Mouse (Mus musculus) hindbrain, embryonic 13.5 days (tissue): ENCODE results near the gene Car7. TPM values are rescaled to one million over a fixed set of nuclear protein-coding genes. Genes with fewer than 3 reads are reported as not detected.
"Not testable (repeated sequence)": the region's sequence is repeated elsewhere in the genome, so short reads cannot be mapped to it uniquely, and the experiment has no call there.

Experiments
- ATAC-seq: fragments of 200-750 bp; cut with Nextera tagmentation; 2 replicates; pipeline ENCODE4 v1.8.0; 2017; ENCODE audit warnings: moderate TSS enrichment; ENCODE audit not compliant: low FRiP score
- H3K27ac ChIP-seq: fragments of 300-500 bp; sonication (generic); 2 replicates; pipeline ENCODE4 v1.5.1; 2015; ENCODE audit warnings: inconsistent platforms, mild to moderate bottlenecking, moderate library complexity
- H3K27me3 ChIP-seq: fragments of 300-500 bp; sonication (generic); 2 replicates; pipeline ENCODE4 v1.6.1; 2015; ENCODE audit warnings: mild to moderate bottlenecking, inconsistent platforms
- H3K36me3 ChIP-seq: fragments of 300-500 bp; sonication (generic); 2 replicates; pipeline ENCODE4 v1.6.1; 2015; ENCODE audit warnings: mild to moderate bottlenecking, inconsistent platforms
- H3K4me1 ChIP-seq: fragments of 300-500 bp; sonication (generic); replicated peaks from 2 replicates; pipeline ENCODE4 v1.6.1; 2015; ENCODE audit warnings: inconsistent platforms
- H3K4me2 ChIP-seq: fragments of 300-500 bp; sonication (generic); 2 replicates; pipeline ENCODE4 v1.6.1; 2015; ENCODE audit warnings: inconsistent platforms, mild to moderate bottlenecking, moderate library complexity
- H3K4me3 ChIP-seq: fragments of 300-500 bp; sonication (generic); 2 replicates; pipeline ENCODE4 v1.5.1; 2015; ENCODE audit warnings: mild to moderate bottlenecking, inconsistent platforms
- H3K9ac ChIP-seq: fragments of 300-500 bp; sonication (generic); 2 replicates; pipeline ENCODE4 v1.6.1; 2015; ENCODE audit warnings: mild to moderate bottlenecking, inconsistent platforms
- H3K9me3 ChIP-seq: fragments of 300-500 bp; sonication (generic); 2 replicates; pipeline ENCODE4 v1.6.1; 2016; ENCODE audit warnings: inconsistent platforms
- WGBS: fragments of 180-500 bp; shearing (Covaris S2); methylation state at CpG from one replicate; pipeline ENCODE4 v1.1.7; 2015; 5-methylcytosine and 5-hydroxymethylcytosine counted together
- polyA plus RNA-seq: library from polyadenylated mRNA; unstranded; fragments of >200 nt; fragmentation: Nextera tagmentation; extraction: Ambion mirVana; gene quantifications from 2 replicates; pipeline ENCODE4 v1.2.1, GENCODE M21; 2015

Car7 gene
- polyA plus RNA-seq, 1 experiment from 2014 or later: 2.1 TPM

GRCm38 (mm10) chr8:104576820-104577219 is 42.3 kb downstream of the Car7 start:
- Histone ChIP-seq H3K27ac (no peak overlapping the region), H3K36me3 (no peaks in the 10 kb centered on the region), H3K9ac (no peak overlapping the region), H3K4me3 (no peak overlapping the region), H3K27me3 (no peaks in the 10 kb centered on the region), H3K4me2 (no peak overlapping the region), H3K4me1 (no peaks in the 10 kb centered on the region), H3K9me3 (no peaks in the 10 kb centered on the region)
- no peak for ATAC-seq
- WGBS: 92% methylated on average over 3 of the region's 3 CpGs

GRCm38 (mm10) chr8:104577606-104578005 is 43.1 kb downstream of the Car7 start:
- not testable (repeated sequence) for ATAC-seq, H3K36me3 ChIP-seq, H3K4me2 ChIP-seq, H3K9ac ChIP-seq, H3K27ac ChIP-seq, H3K4me1 ChIP-seq, H3K4me3 ChIP-seq, H3K9me3 ChIP-seq, H3K27me3 ChIP-seq
- 79% methylated on average over 17 of the region's 17 CpGs for WGBS

- no peaks in the 10 kb centered on the region for H3K36me3 ChIP-seq
- 80% methylated on average over 1 of the region's 1 CpGs for WGBS
- H3K4me3 ChIP-seq: no peak overlapping the region
- H3K9ac ChIP-seq: no peak overlapping the region
- no peaks in the 10 kb centered on the region for H3K4me1 ChIP-seq
- no peaks in the 10 kb centered on the region for H3K27me3 ChIP-seq
- no peak overlapping the region for H3K4me2 ChIP-seq
- peaks cover 12% of the 10 kb centered on the region for H3K9me3 ChIP-seq
- H3K27ac ChIP-seq: no peak overlapping the region
- no peak for ATAC-seq
Observed at GRCm38 (mm10) chr8:104584522-104584921, 50.0 kb downstream of the Car7 start.

- Histone ChIP-seq H3K4me1 (peaks cover 15% of the 10 kb centered on the region), H3K4me3 (no peak overlapping the region), H3K27ac (no peak overlapping the region), H3K4me2 (no peak overlapping the region), H3K9ac (no peak overlapping the region), H3K9me3 (peaks cover under 1% of the 10 kb centered on the region; the same call in 1 of the 2 replicates), H3K36me3 (peaks cover 18% of the 10 kb centered on the region), H3K27me3 (no peaks in the 10 kb centered on the region)
- no peak for ATAC-seq
- WGBS: 92% methylated on average over 3 of the region's 3 CpGs
Observed at GRCm38 (mm10) chr8:104590284-104590683, 55.8 kb downstream of the Car7 start.

- H3K27ac ChIP-seq: peak within 1 kb of the TSS; percentile 91
- peaks cover 25% of the 10 kb centered on the region for H3K36me3 ChIP-seq
- no peaks in the 10 kb centered on the region for H3K9me3 ChIP-seq
- H3K4me3 ChIP-seq: peak within 1 kb of the TSS; percentile 74
- no peaks in the 10 kb centered on the region for H3K27me3 ChIP-seq
- H3K9ac ChIP-seq: peak within 1 kb of the TSS; percentile 82
- peak; percentile 98 for ATAC-seq
- under 1% methylated on average over 44 of the region's 44 CpGs for WGBS
- H3K4me2 ChIP-seq: peak within 1 kb of the TSS; percentile 89
- peaks cover 15% of the 10 kb centered on the region for H3K4me1 ChIP-seq
Observed at GRCm38 (mm10) chr8:104591133-104591834, 56.8 kb downstream of the Car7 start, which contains the start of gene Pdp2. Gene Pdp2, plus strand, starts transcription at chr8:104591451.

- peak overlapping the region; percentile 91 for H3K27ac ChIP-seq
- peak overlapping the region; percentile 89 for H3K4me2 ChIP-seq
- H3K4me3 ChIP-seq: peak overlapping the region; percentile 74
- no peak for ATAC-seq
- peak overlapping the region; percentile 82 for H3K9ac ChIP-seq
- peaks cover 31% of the 10 kb centered on the region for H3K36me3 ChIP-seq
- H3K4me1 ChIP-seq: peaks cover 15% of the 10 kb centered on the region
- no peaks in the 10 kb centered on the region for H3K27me3 ChIP-seq
- no peaks in the 10 kb centered on the region for H3K9me3 ChIP-seq
- WGBS: 3% methylated on average over 9 of the region's 9 CpGs
Observed at GRCm38 (mm10) chr8:104591856-104592255, 57.4 kb downstream of the Car7 start.

GRCm38 (mm10) chr8:104592566-104592965 is 58.1 kb downstream of the Car7 start:
- no peak for ATAC-seq
- H3K27ac ChIP-seq: no peak overlapping the region
- 76% methylated on average over 6 of the region's 6 CpGs for WGBS
- H3K9me3 ChIP-seq: no peaks in the 10 kb centered on the region
- H3K9ac ChIP-seq: no peak overlapping the region
- peaks cover 15% of the 10 kb centered on the region for H3K4me1 ChIP-seq
- H3K4me2 ChIP-seq: peak overlapping the region; percentile 89
- H3K4me3 ChIP-seq: peak overlapping the region; percentile 74; the same call in 1 of the 2 replicates
- no peaks in the 10 kb centered on the region for H3K27me3 ChIP-seq
- peaks cover 31% of the 10 kb centered on the region for H3K36me3 ChIP-seq

- peaks cover 31% of the 10 kb centered on the region for H3K36me3 ChIP-seq
- ATAC-seq: no peak
- WGBS: 95% methylated on average over 31 of the region's 31 CpGs
- H3K4me3 ChIP-seq: no peak overlapping the region
- H3K4me1 ChIP-seq: peaks cover 15% of the 10 kb centered on the region
- no peak overlapping the region for H3K27ac ChIP-seq
- H3K4me2 ChIP-seq: no peak overlapping the region
- H3K27me3 ChIP-seq: no peaks in the 10 kb centered on the region
- H3K9ac ChIP-seq: no peak overlapping the region
- H3K9me3 ChIP-seq: no peaks in the 10 kb centered on the region
Observed at GRCm38 (mm10) chr8:104593536-104594325, 59.2 kb downstream of the Car7 start.

GRCm38 (mm10) chr8:104594611-104595362 is 60.3 kb downstream of the Car7 start:
- WGBS: 93% methylated on average over 19 of the region's 19 CpGs
- no peaks in the 10 kb centered on the region for H3K27me3 ChIP-seq

GRCm38 (mm10) chr8:104595773-104596536 is 61.5 kb downstream of the Car7 start:
- peaks cover 12% of the 10 kb centered on the region for H3K4me1 ChIP-seq
- no peak overlapping the region for H3K27ac ChIP-seq
- ATAC-seq: no peak
- no peak overlapping the region for H3K4me3 ChIP-seq
- H3K9me3 ChIP-seq: no peaks in the 10 kb centered on the region
- peaks cover 5% of the 10 kb centered on the region; the same call in 1 of the 2 replicates for H3K27me3 ChIP-seq
- no peak overlapping the region for H3K9ac ChIP-seq
- 90% methylated on average over 21 of the region's 21 CpGs for WGBS
- H3K36me3 ChIP-seq: peaks cover 31% of the 10 kb centered on the region
- no peak overlapping the region for H3K4me2 ChIP-seq

More at GRCm38 (mm10) chr8:104594611-104595362, 60.3 kb downstream of the Car7 start:
- Histone ChIP-seq H3K4me1 (peaks cover 15% of the 10 kb centered on the region), H3K4me3 (no peak overlapping the region), H3K4me2 (no peak overlapping the region), H3K36me3 (peaks cover 31% of the 10 kb centered on the region), H3K27ac (no peak overlapping the region), H3K9ac (peak overlapping the region; percentile 36; the same call in 1 of the 2 replicates), H3K9me3 (no peaks in the 10 kb centered on the region)
- ATAC-seq: no peak

- no peak for ATAC-seq
- Histone ChIP-seq H3K27me3 (peaks cover 16% of the 10 kb centered on the region), H3K4me2 (no peak overlapping the region), H3K36me3 (peaks cover 31% of the 10 kb centered on the region), H3K27ac (no peak overlapping the region), H3K9ac (no peak overlapping the region), H3K4me3 (no peak overlapping the region), H3K9me3 (no peaks in the 10 kb centered on the region), H3K4me1 (peaks cover 9% of the 10 kb centered on the region)
- 90% methylated on average over 6 of the region's 6 CpGs for WGBS
Observed at GRCm38 (mm10) chr8:104597656-104598055, 63.2 kb downstream of the Car7 start.
